Mouse (Mus musculus): ENCODE measurements around the gene Hspg2.
A peak's percentile ranks its signal among the peaks of the same experiment; 100 is the strongest.
"Not testable (repeated sequence)": the region's sequence is repeated elsewhere in the genome, so short reads cannot be mapped to it uniquely, and the experiment has no call there.

The Hspg2 gene

GRCm38 (mm10) chr4:137468260-137469080 lies at the start of gene Hspg2:
Gene Hspg2, plus strand, starts transcription at chr4:137468769.
- peak; percentile 95 to 98 for DNase-seq

DNA sequence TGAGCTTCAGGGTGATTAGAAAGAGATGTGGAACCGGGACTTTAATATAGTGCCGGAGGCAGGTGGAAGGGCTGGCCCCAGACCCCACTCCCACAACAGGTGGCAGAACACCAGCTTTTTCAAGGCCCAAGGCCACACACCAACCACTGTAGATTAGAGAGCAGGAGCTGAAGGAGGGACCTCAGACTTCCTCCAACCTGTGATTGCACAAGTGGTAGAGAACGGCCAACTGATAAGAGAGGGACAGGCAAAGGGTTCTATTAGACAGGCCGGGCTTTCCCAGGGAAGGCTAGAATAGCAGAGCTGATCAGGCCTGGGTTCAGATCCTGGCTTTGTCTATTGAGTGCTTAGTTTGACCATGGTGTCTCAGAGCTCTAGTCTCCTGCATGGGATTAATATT lies 38.1 kb upstream of the Hspg2 start, which contains the start of gene Cela3b:
Cela3b (minus strand) TSS at position 39 of the 400 bp plus-strand sequence.
- no peak for DNase-seq

DNA sequence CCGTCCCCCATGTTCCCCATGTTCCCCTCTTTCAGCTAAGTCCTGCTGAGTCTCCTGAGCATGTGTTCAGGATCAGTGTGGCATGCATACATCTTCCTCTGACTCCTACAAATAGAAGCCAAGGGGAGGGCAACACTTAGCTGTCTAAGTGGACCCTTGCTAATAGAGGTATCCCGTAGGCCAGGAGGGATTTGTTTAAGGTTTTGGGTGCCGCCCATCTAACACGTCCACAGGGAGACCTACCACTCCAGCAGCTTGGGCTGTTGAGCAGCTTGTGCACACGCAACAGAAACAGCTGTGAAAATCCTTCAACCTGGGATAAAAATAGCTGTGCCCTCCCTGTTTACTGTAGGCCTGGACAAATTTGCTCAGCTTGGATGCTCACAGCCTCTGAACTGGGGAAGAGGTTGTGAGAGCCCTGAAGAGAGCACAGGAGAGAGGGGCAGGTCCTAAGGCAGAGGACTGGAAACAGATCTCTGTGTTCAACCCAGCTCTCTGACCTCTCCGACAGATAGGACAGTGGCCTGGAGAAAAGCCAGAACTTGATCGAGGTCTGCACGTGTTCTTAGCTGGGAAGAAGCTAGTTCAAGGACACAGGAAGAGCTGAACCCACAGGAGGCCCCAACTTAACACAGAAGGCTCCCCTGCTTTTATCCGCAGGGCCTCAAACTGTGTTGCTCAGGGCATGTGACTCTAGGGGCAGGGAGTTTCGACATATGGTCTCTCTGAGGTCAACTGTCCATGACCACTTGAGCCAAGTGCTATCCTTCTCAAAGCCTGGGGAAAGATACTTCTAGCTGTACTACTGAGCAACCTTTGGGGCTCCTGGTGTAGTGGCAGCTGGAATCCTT lies 35.6 kb upstream of the Hspg2 start:
- not testable (repeated sequence) for DNase-seq

DNA sequence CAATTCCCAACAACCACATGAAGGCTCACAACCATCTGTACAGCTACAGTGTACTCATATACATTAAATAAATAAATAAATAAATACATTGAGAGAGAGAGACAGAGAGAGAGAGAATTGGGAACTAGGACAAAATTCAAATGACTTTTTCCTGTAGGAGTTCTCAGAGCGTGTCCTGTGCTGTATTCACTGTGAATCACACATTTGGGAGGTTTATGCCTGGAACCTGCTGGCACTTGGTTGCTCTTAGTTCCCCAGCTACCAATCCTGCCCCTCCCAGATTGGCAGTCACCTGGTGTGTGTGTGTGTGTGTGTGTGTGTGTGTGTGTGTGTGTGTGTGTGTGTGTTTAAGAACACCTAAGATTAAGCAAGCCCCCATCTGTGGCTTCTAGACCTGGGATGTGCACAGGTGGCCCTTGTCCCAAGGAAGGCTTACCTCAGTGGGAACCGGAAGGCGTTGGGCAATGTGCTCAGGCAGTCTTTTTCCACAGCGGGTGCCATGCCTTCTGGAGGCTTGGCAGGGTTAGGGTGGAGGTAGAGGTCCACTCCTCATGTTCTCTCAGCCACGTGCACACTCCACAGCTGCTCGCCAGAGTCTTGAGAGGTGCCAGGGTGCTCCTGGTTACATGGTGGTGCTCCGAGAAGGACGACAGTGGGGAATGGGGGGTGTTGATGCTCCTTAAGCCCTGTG lies 31.4 kb upstream of the Hspg2 start:
- DNase-seq: no peak

DNA sequence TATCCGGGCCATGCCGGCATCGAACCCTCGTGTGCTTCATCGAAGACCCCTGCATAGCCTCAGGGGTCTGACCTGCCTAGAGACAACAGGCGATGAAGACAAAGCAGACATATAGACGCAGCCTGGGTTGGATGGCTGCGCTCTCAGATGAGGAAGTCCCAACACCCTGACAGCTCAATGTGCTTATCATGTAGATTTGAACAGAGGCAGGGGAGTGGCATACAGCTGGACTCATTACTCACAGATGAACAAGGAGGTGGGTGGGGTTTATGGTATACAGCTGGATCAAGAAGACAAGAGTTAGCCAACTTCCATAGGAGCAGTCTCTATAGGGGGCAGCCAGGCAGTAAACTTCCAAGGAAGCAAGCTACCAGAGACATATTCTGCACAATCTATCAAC lies 29.7 kb upstream of the Hspg2 start:
- DNase-seq: no peak

GRCm38 (mm10) chr4:137441332-137441731 lies 27.2 kb upstream of the Hspg2 start:
- no peak for DNase-seq

- DNase-seq: peak; percentile 66 to 90
These were observed 24.9 kb upstream of the Hspg2 start for GRCm38 (mm10) chr4:137443625-137444024.

GRCm38 (mm10) chr4:137445881-137446280 lies 22.7 kb upstream of the Hspg2 start:
- no peak for DNase-seq

- peak; percentile 35 to 37 for DNase-seq
These were observed 21.0 kb upstream of the Hspg2 start for GRCm38 (mm10) chr4:137447363-137448196.

GRCm38 (mm10) chr4:137448197-137448596 lies 20.4 kb upstream of the Hspg2 start:
- peak in 1 of 2 experiments; percentile 39 for DNase-seq

DNA sequence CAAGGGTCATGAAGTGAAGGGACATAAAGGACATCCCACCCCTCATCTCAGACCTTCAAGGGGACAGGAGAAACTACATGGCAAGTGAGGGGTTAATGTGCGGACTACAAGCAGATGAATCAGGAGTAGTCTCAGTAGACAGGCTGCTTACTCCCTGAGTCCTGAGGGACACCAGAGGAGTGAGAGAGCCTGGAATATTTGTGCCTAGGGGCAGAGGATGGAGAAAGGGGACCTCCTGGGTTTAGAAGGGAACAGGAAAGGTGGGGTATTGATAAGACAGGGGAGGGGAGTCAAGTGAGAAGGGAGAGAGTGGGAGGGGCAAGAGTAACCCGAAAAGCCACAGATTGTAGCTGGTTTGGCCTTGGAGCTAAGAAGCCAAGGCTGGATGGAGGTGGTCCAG lies 19.9 kb upstream of the Hspg2 start:
- no peak for DNase-seq

DNA sequence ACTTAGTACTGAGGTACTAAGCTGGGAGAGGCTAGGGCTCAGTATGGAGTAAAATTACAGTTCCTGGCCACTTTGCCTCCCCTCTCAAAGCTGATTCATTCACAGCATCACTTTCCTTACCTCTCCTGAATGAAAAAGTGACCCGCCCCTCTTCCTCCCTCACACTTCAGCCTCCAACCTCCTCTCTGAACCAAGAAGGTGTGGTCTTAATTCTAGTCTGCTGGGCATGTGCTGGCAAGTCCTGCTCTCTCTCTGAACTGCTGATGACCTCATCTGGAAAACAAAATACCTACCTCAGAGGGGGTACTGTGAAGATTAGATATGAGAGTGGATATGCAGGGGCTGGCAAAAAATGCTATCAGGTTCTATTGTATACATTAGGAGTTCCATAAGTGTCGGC lies 19.4 kb upstream of the Hspg2 start:
- DNase-seq: no peak

GRCm38 (mm10) chr4:137449715-137450114 lies 18.9 kb upstream of the Hspg2 start:
- no peak for DNase-seq

GRCm38 (mm10) chr4:137452190-137452589 lies 16.4 kb upstream of the Hspg2 start:
- DNase-seq: no peak

GRCm38 (mm10) chr4:137453234-137453767 lies 15.3 kb upstream of the Hspg2 start, which contains the start of gene 1700013G24Rik:
Gene 1700013G24Rik, plus strand, starts transcription at chr4:137453284.
- no peak for DNase-seq

- no peak for DNase-seq
These were observed 14.0 kb upstream of the Hspg2 start for GRCm38 (mm10) chr4:137454582-137454981.

DNA sequence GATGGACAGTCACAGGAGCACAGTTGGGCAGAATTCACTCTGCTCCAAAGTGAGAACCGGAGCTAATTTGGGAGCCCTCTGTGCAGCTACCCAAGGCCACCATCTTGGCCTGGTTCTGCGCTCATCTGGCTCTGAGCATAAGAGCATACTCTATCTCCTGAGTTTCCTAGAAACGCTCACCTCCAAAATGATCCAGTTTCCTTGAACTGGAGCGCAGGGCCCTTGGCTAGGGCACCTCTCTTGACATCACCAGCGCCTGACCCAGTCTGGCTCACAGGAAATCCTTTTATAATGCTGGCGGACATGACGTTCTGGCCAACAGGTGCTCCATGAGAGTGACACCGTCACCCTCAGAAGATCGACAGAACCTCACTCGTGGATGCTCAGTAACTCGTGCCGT lies 12.0 kb upstream of the Hspg2 start:
- DNase-seq: no peak

GRCm38 (mm10) chr4:137457292-137457691 lies 11.3 kb upstream of the Hspg2 start:
- DNase-seq: no peak

DNA sequence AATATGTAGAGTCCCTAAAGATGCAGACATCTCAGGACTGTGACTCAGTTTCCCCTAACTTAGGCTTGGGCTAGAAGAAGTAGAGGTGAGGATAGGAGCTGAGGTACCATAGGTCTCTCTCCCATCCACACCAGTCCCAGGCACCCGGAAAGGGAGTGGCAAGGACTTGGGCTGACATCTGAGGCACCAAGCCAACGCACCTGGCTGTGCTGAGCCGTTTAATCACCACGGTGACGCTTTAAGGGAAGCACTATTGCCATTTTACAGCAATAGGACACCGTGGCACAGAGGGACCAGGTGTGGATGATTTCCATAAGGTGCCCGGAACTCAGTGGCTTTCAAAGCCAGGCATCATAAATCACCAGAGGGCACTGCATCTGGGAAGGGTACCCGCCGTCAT lies 10.3 kb upstream of the Hspg2 start:
- no peak for DNase-seq

GRCm38 (mm10) chr4:137458861-137459260 lies 9.7 kb upstream of the Hspg2 start:
- DNase-seq: no peak

DNA sequence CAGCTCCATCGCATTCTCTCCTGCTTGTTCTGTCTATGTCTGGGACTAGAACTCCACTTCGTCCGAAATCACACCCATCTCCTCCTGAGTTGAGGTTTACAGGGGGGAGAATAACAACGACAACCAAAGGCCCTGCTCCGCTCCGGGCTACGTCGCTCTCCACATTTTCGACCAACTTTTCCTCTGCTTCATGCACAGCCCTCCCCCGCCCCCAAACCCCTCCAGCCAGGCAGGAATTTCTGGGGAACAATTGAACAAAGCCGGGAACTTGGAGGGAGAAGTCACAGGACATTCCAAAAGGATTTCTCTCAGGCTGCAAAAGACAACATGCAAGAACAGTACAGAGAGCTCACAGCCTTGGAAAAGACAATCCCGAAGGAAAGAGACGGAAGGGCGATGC lies 7.9 kb upstream of the Hspg2 start:
- no peak for DNase-seq

DNA sequence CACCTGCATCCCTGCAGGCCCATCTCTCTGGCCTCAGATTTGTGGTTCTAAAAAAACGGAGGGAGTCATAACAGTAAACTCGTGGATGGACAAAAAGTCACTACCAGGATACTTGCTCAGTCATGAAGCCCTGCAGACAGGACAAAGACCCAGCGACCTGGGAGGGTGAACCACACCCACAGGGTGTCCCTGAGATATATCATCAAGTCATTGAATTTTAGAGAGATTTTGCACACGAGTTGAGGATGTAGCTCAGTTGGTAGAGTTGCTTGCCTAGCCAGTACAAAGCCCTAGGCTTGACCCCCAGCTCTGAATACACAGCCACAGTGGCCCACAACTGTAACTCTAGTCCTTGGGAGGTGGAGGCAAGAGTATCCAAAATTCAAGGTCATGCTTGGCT lies 7.4 kb upstream of the Hspg2 start:
- no peak for DNase-seq

Measured in kidney, postnatal 36 days (tissue).